Mouse (Mus musculus): ENCODE data around the gene Htr5a.

The Htr5a gene

DNA sequence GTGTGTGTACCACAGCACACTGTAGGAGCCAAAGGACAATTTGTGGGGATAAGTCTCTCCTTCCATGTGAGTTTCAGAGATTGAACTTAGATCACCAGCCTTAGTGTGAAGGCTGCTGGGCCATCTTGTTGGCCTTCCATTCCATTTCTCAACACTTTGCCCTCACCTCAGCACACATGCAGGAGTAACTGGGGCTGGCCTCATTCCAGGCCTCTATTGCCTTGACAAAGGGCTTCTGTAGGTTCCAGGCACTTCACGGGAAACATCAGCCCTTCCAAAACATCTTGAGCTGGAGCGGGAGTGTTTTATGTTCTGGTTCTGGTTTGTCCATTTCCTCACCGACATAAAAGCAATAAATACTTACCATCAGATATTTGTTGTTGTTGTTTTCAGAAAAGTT lies 54.0 kb downstream of the Htr5a start:
- DNase-seq, result no peak

DNA sequence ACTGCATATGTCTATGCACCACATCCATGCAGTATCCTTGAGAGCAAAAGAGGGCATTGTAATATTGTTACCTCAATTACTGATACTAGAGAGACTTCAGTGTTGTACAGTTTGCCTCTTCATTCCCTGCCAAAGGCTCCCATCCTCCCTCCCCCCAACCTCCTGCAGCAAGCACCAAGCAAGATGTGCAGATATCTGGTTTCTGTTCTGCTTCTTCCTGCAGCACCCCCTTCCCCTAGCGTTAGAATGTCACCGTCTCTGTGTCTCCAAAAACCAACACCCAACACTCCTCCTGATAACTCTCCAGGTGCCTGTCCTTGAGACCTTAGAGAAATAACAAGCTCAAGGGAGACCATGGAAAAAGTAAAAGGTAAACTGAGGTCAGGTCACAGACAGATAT lies 57.8 kb downstream of the Htr5a start:
- no peak for DNase-seq

DNA sequence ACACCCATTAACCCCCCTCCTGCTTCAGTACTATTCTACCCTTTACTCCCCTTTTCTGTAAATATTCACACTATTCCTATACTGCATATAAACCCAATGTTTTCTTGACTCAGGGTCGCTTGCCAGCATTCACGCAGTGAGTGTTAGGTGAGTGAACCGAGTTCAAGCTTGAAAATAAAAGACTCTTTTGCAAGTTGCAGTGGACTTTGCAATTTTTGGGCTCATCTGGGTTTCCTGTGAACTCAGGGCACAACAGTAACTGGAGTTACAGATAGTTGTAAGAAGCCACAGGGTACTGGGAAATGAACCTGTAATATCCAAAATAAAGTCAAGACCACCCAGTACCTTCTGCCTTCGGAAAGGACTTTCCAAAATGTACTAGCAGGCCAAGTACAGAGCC lies 58.2 kb downstream of the Htr5a start:
- DNase-seq, result no peak
